Mouse (Mus musculus): Measurements from ENCODE around the gene Tmem121.
A peak's percentile ranks its signal among the peaks of the same experiment; 100 is the strongest.

Tmem121 gene

GRCm38 (mm10) chr12:113149341-113149740, 36.4 kb upstream of the Tmem121 start:
- no peak for DNase-seq

- no peak for DNase-seq
Observed at GRCm38 (mm10) chr12:113149896-113150295, 35.8 kb upstream of the Tmem121 start.

DNA sequence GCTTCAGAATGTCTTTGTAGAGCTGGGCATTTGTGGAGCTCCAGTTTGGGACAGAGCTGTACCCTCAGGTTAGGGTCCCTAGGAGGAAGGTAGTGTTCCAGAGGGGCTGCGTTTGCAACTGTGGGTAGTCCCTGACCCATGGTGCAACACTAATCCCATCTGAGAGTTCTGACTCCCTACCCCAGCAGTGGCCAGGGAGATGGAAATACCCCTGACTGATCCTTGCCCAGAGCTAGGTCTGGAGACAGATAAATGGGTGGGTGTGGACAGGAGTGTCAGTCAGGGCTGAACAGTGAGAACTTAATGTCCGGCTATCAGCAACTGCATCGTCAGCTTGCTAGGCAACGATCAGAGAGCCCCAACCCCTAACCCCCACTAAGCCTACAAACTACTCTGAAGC, 35.1 kb upstream of the Tmem121 start:
- no peak for DNase-seq

DNA sequence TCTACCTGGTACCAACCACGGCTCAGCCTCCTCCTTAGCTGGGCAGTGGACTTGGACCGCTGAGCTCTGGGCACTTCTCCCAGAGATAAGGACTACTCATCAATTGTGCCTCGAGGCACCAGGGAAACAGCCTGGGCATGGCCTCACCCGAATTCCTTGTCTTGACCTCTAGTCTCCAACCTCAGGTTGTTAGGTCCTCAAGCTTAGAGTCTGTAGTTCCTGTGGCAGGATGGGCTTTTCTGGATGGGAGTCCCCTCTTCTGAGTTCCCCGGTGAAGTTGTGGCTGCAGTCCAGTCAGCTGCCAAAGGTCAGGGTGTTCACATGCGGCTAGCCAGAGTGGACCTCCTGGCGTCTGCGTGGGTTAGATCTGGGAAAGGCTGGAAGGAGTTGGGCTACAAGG, 34.7 kb upstream of the Tmem121 start:
- peak; percentile 35 for DNase-seq

GRCm38 (mm10) chr12:113151661-113152271, 34.0 kb upstream of the Tmem121 start:
- DNase-seq: peak; percentile 47

GRCm38 (mm10) chr12:113152272-113152661, 33.5 kb upstream of the Tmem121 start:
- peak; percentile 12 for DNase-seq

DNA sequence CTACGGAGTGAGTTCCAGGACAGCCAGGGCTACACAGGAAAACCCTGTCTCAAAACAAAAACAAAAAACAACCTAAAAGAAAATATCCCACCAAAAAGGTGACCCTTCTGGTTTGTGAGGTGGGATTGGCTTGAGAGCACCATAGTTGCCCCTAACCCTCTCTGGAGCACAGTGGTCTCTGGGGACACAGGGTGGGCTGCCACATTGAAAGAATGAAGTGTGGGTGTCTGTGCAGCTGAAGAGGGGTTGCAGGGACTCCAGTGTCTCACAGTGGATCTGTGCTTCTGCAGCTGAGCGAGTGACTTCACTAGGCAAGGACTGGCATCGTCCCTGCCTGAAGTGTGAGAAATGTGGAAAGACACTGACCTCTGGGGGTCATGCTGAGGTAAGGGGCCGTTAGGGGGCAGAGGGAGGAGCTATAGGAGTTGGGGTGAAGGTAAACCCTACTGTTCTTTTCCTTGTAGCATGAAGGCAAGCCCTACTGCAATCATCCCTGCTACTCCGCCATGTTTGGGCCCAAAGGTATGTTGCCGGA, 32.7 kb upstream of the Tmem121 start:
- DNase-seq: no peak

DNA sequence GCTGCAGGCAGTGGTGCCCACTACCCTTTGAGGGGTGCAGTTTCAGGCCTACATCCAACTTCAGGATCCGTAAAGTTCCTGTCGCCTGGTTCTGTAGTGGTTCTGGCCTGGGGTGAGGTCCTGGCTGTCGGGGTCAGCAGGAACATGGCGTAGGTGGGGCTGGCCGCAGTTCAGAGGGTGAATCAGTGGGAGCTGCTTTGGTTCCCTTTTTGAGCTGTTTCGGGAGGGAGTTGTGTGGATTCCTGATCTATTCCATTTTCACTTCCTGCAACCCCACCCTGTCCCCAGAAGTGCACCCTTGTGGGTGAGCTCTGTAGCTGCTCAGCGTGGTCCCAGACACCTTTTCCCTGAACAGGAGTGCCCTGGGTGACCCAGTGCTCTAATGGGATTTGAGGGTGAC, 31.8 kb upstream of the Tmem121 start:
- no peak for DNase-seq

- no peak for DNase-seq
Observed at GRCm38 (mm10) chr12:113154747-113155075, 31.0 kb upstream of the Tmem121 start.

GRCm38 (mm10) chr12:113155076-113155771, 30.5 kb upstream of the Tmem121 start:
- peak; percentile 73 for DNase-seq

- DNase-seq: peak; percentile 99
Observed at GRCm38 (mm10) chr12:113155887-113156539, 29.7 kb upstream of the Tmem121 start, which contains the start of gene Tedc1. TSS of gene Tedc1 (plus strand) at chr12:113156421.

- DNase-seq: no peak
Observed at GRCm38 (mm10) chr12:113156540-113156929, 29.2 kb upstream of the Tmem121 start.

GRCm38 (mm10) chr12:113157002-113157401, 28.7 kb upstream of the Tmem121 start:
- no peak for DNase-seq

DNA sequence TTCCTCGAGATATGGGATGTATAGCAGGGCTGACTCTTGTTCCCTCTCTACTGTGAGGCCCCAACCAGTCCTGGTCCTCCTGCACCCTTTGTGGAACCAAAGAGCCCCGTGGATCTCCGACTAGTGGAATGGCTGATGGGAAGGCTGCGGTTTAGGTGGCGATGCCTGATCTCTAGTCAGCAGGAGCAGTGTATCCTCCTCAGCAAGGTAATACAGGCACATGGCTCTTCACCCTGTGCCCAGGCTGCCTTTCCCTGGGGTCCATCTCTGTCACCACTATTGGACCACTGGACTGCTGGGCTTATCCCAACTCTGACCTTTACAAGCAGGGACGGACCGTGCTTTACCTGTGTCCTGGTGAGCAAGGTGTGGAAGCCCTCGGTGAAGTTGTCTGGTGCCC, 28.2 kb upstream of the Tmem121 start:
- DNase-seq: no peak

- DNase-seq: no peak
Observed at GRCm38 (mm10) chr12:113157971-113158370, 27.8 kb upstream of the Tmem121 start.

GRCm38 (mm10) chr12:113163561-113164006, 22.1 kb upstream of the Tmem121 start:
- no peak for DNase-seq

- no peak for DNase-seq
Observed at GRCm38 (mm10) chr12:113168031-113168536, 17.6 kb upstream of the Tmem121 start.

DNA sequence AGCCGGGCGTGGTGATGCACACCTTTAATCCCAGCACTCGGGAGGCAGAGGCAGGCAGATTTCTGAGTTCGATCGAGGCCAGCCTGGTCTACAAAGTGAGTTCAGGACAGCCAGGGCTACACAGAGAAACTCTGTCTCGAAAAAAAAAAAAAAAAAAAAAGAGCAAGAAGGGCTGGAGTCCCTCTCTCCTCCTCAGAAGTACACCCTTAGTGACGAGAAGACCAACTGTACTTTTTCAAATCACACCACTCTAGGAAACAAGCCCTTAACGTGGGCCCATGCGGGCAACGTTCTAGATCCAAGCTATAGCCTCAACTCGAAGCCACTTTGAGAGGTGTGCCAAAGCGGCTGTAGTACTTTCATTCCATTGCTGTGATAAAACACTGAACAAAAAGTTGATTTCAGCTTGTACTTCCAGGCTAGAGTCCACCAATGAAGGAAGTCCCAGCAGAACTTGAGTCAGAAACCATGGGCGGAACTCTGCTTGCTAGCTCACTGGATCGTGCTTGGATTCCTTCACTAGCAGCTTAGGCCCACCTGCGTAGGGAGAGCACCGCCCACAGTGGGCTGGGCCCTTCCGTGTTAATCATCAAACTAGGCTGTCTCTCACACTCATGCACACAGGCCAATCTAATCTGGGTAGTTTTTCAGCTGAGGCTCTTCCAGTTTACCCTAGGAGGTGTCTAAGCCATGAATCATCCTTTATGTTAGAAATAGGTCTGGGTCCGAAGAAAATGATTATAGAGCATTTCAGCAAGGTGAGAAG, 8.6 kb upstream of the Tmem121 start:
- DNase-seq: no peak

DNA sequence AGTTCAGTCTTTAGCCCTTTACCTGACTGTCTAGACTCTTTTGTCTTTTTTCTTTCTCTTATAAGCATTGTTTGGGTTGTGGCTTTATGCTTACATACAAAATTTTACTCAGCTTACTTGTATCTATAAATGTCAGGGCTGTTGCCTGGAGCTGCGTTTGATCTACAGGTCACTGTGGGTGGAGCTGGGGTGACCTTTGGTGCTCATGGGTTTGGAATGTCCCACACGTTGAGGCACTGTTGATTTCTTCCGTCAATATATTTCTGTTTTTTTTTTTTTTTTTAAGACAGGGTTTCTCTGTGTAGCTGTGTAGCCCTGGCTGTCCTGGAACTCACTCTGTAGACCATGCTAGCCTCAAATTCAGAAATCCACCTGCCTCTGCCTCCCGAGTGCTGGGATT, 4.7 kb upstream of the Tmem121 start:
- no peak for DNase-seq

DNA sequence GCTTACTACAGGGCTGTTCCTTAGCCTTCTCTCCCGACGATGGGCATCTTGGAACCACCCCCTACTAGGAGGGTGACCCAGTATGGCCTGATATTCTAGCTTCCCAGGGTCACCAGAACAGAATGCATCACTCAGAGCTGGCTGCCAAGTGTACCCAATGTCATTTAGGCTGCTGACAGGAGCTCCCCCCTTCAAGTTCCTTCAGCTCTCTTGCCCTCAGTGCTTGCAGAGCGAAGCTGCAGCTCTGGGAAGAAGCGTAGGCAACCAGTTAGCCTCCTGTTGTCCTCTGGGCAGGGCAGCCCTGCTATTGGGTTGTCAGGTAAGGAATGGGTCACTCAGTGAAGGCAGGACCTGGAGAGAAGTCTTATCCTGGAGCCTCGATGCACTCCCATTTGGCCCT, 785 bp upstream of the Tmem121 start:
- DNase-seq: no peak

GRCm38 (mm10) chr12:113186326-113187010, 738 bp downstream of the Tmem121 start:
- DNase-seq: no peak

DNA sequence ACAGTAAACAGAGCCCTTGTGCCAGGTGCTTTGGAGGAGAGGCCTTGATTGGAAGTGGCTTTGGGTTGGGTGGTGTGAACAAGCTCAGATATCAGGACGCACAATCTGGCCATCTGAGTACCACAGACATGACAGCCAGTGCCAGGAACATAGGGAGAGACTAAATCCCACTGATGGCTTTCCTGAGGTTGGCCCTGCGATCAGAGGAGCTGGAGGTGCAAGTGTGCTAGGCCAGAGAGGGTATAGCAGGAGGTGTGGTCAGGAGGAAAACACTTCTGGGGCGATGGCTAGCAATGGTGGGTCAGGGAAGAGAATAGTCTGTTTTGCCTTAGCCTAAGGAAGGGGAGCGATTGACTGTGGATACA, 1.3 kb downstream of the Tmem121 start:
- DNase-seq: no peak
